Mouse (Mus musculus): Measurements from ENCODE around the gene Ctsz.

GRCm38 (mm10) chr2:174415731-174416310, 23.0 kb downstream of the Ctsz start, which contains the start of gene Nelfcd:
- no peak for TF ChIP-seq CTCF (IDR thresholded peaks at IDR 0.05 in 2 of 3, conservative IDR thresholded peaks at IDR 0.05 in 1 of 3; ENCODE audit: control insufficient read depth in 1 of 3, insufficient read depth in 1 of 3, low read depth in 2 of 3, low read length in 3 of 3, poor library complexity in 1 of 3, severe bottlenecking in 1 of 3)
- TF ChIP-seq CHD2 (IDR thresholded peaks at IDR 0.05; ENCODE audit: low read length) = peak; percentile 54; the same call in 1 of the 2 replicates
- no peak for TF ChIP-seq USF2 (IDR thresholded peaks at IDR 0.05; ENCODE audit: borderline replicate concordance in 1 of 2, insufficient read depth in 1 of 2, low read depth in 1 of 2, low read length in 2 of 2)
- no peak for TF ChIP-seq MAFK (IDR thresholded peaks at IDR 0.05; ENCODE audit: borderline replicate concordance, low read depth, low read length)
- TF ChIP-seq MXI1 (IDR thresholded peaks at IDR 0.05; ENCODE audit: low read depth, low read length) = peak; percentile 25; the same call in 1 of the 2 replicates

All from MEL (cell line).